Mouse (Mus musculus): Measurements from ENCODE around the gene Bzw2. TPM values are rescaled to one million over a fixed set of nuclear protein-coding genes. Genes with fewer than 3 reads are reported as not detected.

The Bzw2 gene
- polyA plus RNA-seq, 1 experiment from 2014 or later, result 180 TPM

DNA sequence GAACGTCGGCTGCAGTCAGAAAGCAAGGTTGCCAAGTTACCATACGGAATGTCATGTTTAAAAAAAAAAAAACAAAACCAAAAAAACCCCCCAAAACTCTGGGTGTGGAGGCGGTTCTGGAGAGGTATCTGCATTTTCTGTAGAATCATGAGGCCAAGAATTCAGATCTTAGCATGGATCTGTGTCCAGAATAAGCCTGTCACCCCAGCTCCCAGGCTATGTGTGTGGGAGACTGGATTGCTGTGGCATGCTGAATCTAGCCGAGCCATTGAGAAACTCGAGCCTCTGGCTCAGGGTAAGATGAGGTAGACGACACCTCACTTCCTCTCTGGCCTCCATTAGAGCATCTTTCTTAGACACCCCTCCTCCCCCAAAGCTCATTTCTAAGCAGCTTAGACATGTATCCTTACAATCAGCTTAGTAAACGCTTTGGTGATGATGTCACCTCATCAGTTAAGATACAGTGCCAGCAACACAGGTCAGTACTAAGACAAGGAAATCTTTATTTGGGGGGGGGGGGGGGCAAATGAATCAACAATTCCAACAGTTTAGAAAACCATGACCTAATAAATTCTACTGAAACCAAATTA lies 64.7 kb downstream of the Bzw2 start:
- Histone ChIP-seq H3K36me3 (ENCODE audit: control insufficient read depth, insufficient read depth, low read length) (peaks cover 6% of the 10 kb centered on the region; the same call in 1 of the 2 replicates), H3K27ac (ENCODE audit: low read length) (no peak overlapping the region), H3K4me3 (ENCODE audit: low read length) (no peak overlapping the region), H3K9me3 (ENCODE audit: control insufficient read depth, low read length) (no peaks in the 10 kb centered on the region), H3K4me1 (ENCODE audit: control insufficient read depth, insufficient read depth, low read length) (no peaks in the 10 kb centered on the region), H3K27me3 (replicated peaks; ENCODE audit: control insufficient read depth, insufficient read depth, low read length) (no peaks in the 10 kb centered on the region), H3K4me2 (ENCODE audit: low read depth, low read length) (no peak overlapping the region), H3K9ac (ENCODE audit: low read depth, low read length) (no peak overlapping the region)
- WGBS, result 86% methylated on average over 8 of the region's 8 CpGs
- no peak for ATAC-seq

DNA sequence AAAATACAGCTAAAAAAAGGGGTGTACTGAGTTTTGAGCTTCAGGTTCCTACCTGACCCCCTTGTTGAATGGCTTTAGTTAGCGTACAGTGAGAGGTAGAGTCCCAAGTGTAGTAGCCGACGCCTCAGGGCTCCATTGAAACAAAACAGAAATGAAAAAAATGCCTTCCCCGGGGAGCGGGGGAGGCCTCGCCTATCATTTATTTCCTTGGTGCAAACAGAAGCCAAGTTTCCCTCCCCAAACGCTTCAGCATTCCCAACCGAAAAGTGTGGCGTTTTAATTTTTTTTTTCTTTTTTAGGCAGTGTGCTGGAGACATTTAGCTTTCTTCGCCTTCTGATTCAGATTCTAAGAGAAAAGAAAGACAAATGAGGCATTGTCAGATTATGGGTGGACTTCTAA lies 65.9 kb downstream of the Bzw2 start:
- no peak overlapping the region for H3K4me3 ChIP-seq (ENCODE audit: low read length)
- ATAC-seq, result no peak
- H3K27me3 ChIP-seq (replicated peaks; ENCODE audit: control insufficient read depth, insufficient read depth, low read length), result no peaks in the 10 kb centered on the region
- no peak overlapping the region for H3K4me2 ChIP-seq (ENCODE audit: low read depth, low read length)
- H3K36me3 ChIP-seq (ENCODE audit: control insufficient read depth, insufficient read depth, low read length), result peaks cover 6% of the 10 kb centered on the region; the same call in 1 of the 2 replicates
- no peak overlapping the region for H3K9ac ChIP-seq (ENCODE audit: low read depth, low read length)
- no peak overlapping the region for H3K27ac ChIP-seq (ENCODE audit: low read length)
- 91% methylated on average over 10 of the region's 10 CpGs for WGBS
- H3K4me1 ChIP-seq (ENCODE audit: control insufficient read depth, insufficient read depth, low read length), result no peaks in the 10 kb centered on the region
- no peaks in the 10 kb centered on the region for H3K9me3 ChIP-seq (ENCODE audit: control insufficient read depth, low read length)

- H3K27ac ChIP-seq (ENCODE audit: low read length), result no peak overlapping the region
- H3K4me3 ChIP-seq (ENCODE audit: low read length), result no peak overlapping the region
- H3K9ac ChIP-seq (ENCODE audit: low read depth, low read length), result no peak overlapping the region
- peaks cover 6% of the 10 kb centered on the region; the same call in 1 of the 2 replicates for H3K36me3 ChIP-seq (ENCODE audit: control insufficient read depth, insufficient read depth, low read length)
- no peaks in the 10 kb centered on the region for H3K9me3 ChIP-seq (ENCODE audit: control insufficient read depth, low read length)
- WGBS, result 72% methylated on average over 6 of the region's 6 CpGs
- no peaks in the 10 kb centered on the region for H3K27me3 ChIP-seq (replicated peaks; ENCODE audit: control insufficient read depth, insufficient read depth, low read length)
- no peaks in the 10 kb centered on the region for H3K4me1 ChIP-seq (ENCODE audit: control insufficient read depth, insufficient read depth, low read length)
- ATAC-seq, result no peak
- H3K4me2 ChIP-seq (ENCODE audit: low read depth, low read length), result no peak overlapping the region
These were observed 68.7 kb downstream of the Bzw2 start for GRCm38 (mm10) chr12:36089221-36089620.

DNA sequence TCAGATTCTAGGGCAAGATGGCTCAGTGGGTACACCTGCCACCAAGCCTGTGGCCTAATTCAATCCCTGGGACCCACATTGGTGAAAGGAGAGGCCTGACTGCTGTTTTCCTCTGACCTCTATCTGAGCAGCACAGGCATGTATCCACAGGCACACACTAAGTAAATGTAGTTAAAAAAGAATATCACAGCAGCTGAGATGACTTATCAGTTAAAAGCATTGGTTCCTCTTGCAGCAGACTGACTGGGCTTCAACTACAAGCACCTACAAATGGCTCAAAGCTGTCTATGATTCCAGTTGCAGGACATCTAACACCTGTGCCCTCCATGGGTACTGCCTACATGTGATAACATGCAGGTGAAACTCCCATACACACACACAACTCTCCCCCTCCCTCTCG lies 69.1 kb downstream of the Bzw2 start:
- no peak overlapping the region for H3K4me2 ChIP-seq (ENCODE audit: low read depth, low read length)
- peaks cover 6% of the 10 kb centered on the region; the same call in 1 of the 2 replicates for H3K36me3 ChIP-seq (ENCODE audit: control insufficient read depth, insufficient read depth, low read length)
- H3K4me1 ChIP-seq (ENCODE audit: control insufficient read depth, insufficient read depth, low read length), result no peaks in the 10 kb centered on the region
- H3K27me3 ChIP-seq (replicated peaks; ENCODE audit: control insufficient read depth, insufficient read depth, low read length), result no peaks in the 10 kb centered on the region
- H3K9me3 ChIP-seq (ENCODE audit: control insufficient read depth, low read length), result no peaks in the 10 kb centered on the region
- no peak overlapping the region for H3K9ac ChIP-seq (ENCODE audit: low read depth, low read length)
- no peak for ATAC-seq
- H3K27ac ChIP-seq (ENCODE audit: low read length), result no peak overlapping the region
- 93% methylated on average over 1 of the region's 1 CpGs for WGBS
- H3K4me3 ChIP-seq (ENCODE audit: low read length), result no peak overlapping the region

GRCm38 (mm10) chr12:36085380-36085779 lies 72.5 kb downstream of the Bzw2 start:
- H3K4me2 ChIP-seq (ENCODE audit: low read depth, low read length), result no peak overlapping the region
- H3K27ac ChIP-seq (ENCODE audit: low read length), result no peak overlapping the region
- ATAC-seq, result no peak
- no peaks in the 10 kb centered on the region for H3K36me3 ChIP-seq (ENCODE audit: control insufficient read depth, insufficient read depth, low read length)
- H3K9ac ChIP-seq (ENCODE audit: low read depth, low read length), result no peak overlapping the region
- H3K9me3 ChIP-seq (ENCODE audit: control insufficient read depth, low read length), result no peaks in the 10 kb centered on the region
- no peaks in the 10 kb centered on the region for H3K27me3 ChIP-seq (replicated peaks; ENCODE audit: control insufficient read depth, insufficient read depth, low read length)
- H3K4me3 ChIP-seq (ENCODE audit: low read length), result no peak overlapping the region
- WGBS, result 93% methylated on average over 2 of the region's 2 CpGs
- no peaks in the 10 kb centered on the region for H3K4me1 ChIP-seq (ENCODE audit: control insufficient read depth, insufficient read depth, low read length)

- no peaks in the 10 kb centered on the region for H3K9me3 ChIP-seq (ENCODE audit: control insufficient read depth, low read length)
- H3K9ac ChIP-seq (ENCODE audit: low read depth, low read length), result no peak overlapping the region
- no peak for ATAC-seq
- no peak overlapping the region for H3K4me2 ChIP-seq (ENCODE audit: low read depth, low read length)
- no peak overlapping the region for H3K27ac ChIP-seq (ENCODE audit: low read length)
- H3K4me3 ChIP-seq (ENCODE audit: low read length), result no peak overlapping the region
- H3K4me1 ChIP-seq (ENCODE audit: control insufficient read depth, insufficient read depth, low read length), result no peaks in the 10 kb centered on the region
- no peaks in the 10 kb centered on the region for H3K27me3 ChIP-seq (replicated peaks; ENCODE audit: control insufficient read depth, insufficient read depth, low read length)
- no peaks in the 10 kb centered on the region for H3K36me3 ChIP-seq (ENCODE audit: control insufficient read depth, insufficient read depth, low read length)
- 76% methylated on average over 4 of the region's 4 CpGs for WGBS
These were observed 79.6 kb downstream of the Bzw2 start for GRCm38 (mm10) chr12:36078101-36078899.

DNA sequence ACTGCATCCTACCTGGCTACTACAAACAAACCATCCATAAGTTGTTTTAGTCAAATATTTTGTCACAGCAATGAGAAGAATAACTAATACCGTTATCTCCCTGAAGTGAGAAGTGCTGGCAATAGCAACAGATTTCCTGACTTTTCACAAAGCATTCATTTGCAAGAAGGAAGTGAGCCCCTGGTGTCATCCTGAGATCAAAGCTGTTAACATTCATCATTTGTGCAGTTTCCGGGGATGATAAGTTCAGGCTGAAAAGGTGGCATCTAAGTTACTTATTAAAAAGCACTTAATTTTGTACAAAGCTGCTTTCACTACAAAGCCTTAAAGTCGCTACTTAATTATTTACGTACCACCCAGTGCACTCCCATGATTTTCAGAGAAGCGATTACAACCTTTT lies 85.0 kb downstream of the Bzw2 start:
- 29% methylated on average over 5 of the region's 5 CpGs for WGBS
- Histone ChIP-seq H3K4me3 (ENCODE audit: low read length) (no peak overlapping the region), H3K4me1 (ENCODE audit: control insufficient read depth, insufficient read depth, low read length) (no peaks in the 10 kb centered on the region), H3K9me3 (ENCODE audit: control insufficient read depth, low read length) (no peaks in the 10 kb centered on the region), H3K36me3 (ENCODE audit: control insufficient read depth, insufficient read depth, low read length) (no peaks in the 10 kb centered on the region), H3K4me2 (ENCODE audit: low read depth, low read length) (no peak overlapping the region), H3K27ac (ENCODE audit: low read length) (no peak overlapping the region), H3K27me3 (replicated peaks; ENCODE audit: control insufficient read depth, insufficient read depth, low read length) (no peaks in the 10 kb centered on the region), H3K9ac (ENCODE audit: low read depth, low read length) (no peak overlapping the region)
- ATAC-seq, result no peak

- Histone ChIP-seq H3K4me3 (ENCODE audit: low read length) (no peak overlapping the region), H3K27me3 (replicated peaks; ENCODE audit: control insufficient read depth, insufficient read depth, low read length) (no peaks in the 10 kb centered on the region), H3K36me3 (ENCODE audit: control insufficient read depth, insufficient read depth, low read length) (no peaks in the 10 kb centered on the region), H3K9ac (ENCODE audit: low read depth, low read length) (no peak overlapping the region), H3K9me3 (ENCODE audit: control insufficient read depth, low read length) (no peaks in the 10 kb centered on the region), H3K4me2 (ENCODE audit: low read depth, low read length) (no peak overlapping the region), H3K27ac (ENCODE audit: low read length) (no peak overlapping the region), H3K4me1 (ENCODE audit: control insufficient read depth, insufficient read depth, low read length) (no peaks in the 10 kb centered on the region)
- WGBS, result 81% methylated on average over 4 of the region's 4 CpGs
- ATAC-seq, result no peak
These were observed 87.6 kb downstream of the Bzw2 start for GRCm38 (mm10) chr12:36070231-36070630.

- no peak overlapping the region for H3K9ac ChIP-seq (ENCODE audit: low read depth, low read length)
- no peak overlapping the region for H3K4me2 ChIP-seq (ENCODE audit: low read depth, low read length)
- H3K4me1 ChIP-seq (ENCODE audit: control insufficient read depth, insufficient read depth, low read length), result no peaks in the 10 kb centered on the region
- H3K36me3 ChIP-seq (ENCODE audit: control insufficient read depth, insufficient read depth, low read length), result no peaks in the 10 kb centered on the region
- WGBS, result 85% methylated on average over 2 of the region's 2 CpGs
- no peak overlapping the region for H3K27ac ChIP-seq (ENCODE audit: low read length)
- H3K4me3 ChIP-seq (ENCODE audit: low read length), result no peak overlapping the region
- no peak for ATAC-seq
- H3K9me3 ChIP-seq (ENCODE audit: control insufficient read depth, low read length), result no peaks in the 10 kb centered on the region
- no peaks in the 10 kb centered on the region for H3K27me3 ChIP-seq (replicated peaks; ENCODE audit: control insufficient read depth, insufficient read depth, low read length)
These were observed 90.3 kb downstream of the Bzw2 start for GRCm38 (mm10) chr12:36067538-36067937.
